In the genomic region with DNA sequence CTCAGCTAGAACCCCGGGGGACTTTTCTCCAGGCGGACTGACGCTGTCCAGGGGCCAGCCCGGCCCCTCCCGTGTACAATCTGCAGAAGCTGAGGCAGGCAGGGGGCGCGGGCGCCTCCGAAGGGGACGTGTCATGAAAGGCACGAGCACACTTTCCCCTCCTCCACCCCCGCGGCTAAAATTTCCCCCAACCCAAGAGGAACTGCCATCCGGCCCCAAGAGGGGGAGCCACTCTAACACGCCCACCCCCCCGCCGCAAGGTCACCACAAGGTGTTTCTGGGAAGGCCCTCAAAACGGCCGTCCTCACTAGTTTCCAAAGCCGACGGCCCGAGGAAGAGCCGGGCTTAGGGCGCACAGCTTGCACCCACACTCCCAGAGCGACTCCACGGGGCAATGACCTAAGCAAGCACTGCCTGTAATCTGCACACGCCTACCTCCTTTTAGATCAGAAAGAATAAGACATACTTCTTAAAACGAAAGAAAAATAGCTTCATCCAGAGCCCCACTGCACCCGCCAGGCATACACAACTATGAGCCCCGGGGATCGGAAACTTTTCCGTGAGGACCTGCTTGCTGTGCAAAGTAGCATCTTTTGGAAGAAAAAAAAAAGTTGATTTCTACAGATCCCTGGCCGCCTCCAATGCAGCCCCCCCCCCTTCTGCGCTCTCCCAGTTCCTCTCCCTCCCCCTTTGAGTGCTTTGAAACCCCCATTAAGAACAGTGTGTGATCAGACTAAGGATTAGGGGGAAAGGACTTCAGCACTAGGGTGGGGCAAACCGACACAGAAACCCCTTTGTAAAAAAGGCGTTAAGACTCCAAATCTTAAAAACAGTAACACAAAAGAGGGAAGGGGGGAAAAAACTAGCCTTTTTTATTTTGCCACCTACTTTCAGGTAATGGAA, we compare ENCODE assay signal across 8 mouse cellular contexts. TPM values are rescaled to one million over a fixed set of nuclear protein-coding genes. Genes with fewer than 3 reads are reported as not detected.
DNase-seq lines count a peak whose midpoint lies in the region; ATAC-seq and TF ChIP-seq lines count a peak whose summit lies in the region.

No protein-coding gene starts in this region.

- peak overlapping the region; percentile 79 for H3K4me3 ChIP-seq in forebrain, embryonic 11.5 days (ENCODE audit: low read depth, low read length)
- H3K4me3 ChIP-seq in heart, postnatal 0 days (ENCODE audit: low read depth, low read length), result peak overlapping the region; percentile 91
- peak overlapping the region; percentile 60 for H3K4me3 ChIP-seq in liver, embryonic 16.5 days (ENCODE audit: low read depth, low read length)
- H3K4me3 ChIP-seq in neural tube, embryonic 14.5 days (ENCODE audit: low read depth, low read length), result peak overlapping the region; percentile 84

- no peak for ATAC-seq in forebrain, embryonic 11.5 days (replicated peaks; ENCODE audit: low FRiP score)
- peak; percentile 21 for ATAC-seq in heart, postnatal 0 days (ENCODE audit: insufficient read depth, low read depth)
- ATAC-seq in liver, embryonic 16.5 days (ENCODE audit: low read depth), result no peak
- ATAC-seq in neural tube, embryonic 14.5 days (ENCODE audit: low read depth), result no peak

- H3K4me2 ChIP-seq in forebrain, embryonic 11.5 days (ENCODE audit: low read depth, low read length, severe bottlenecking), result peak overlapping the region; percentile 84
- peak overlapping the region; percentile 86 for H3K4me2 ChIP-seq in heart, postnatal 0 days (ENCODE audit: low read depth, low read length)
- H3K4me2 ChIP-seq in liver, embryonic 16.5 days (ENCODE audit: low read depth, low read length), result peak overlapping the region; percentile 80
- peak overlapping the region; percentile 98 for H3K4me2 ChIP-seq in neural tube, embryonic 14.5 days (ENCODE audit: low read depth, low read length)

- no peaks in the 10 kb centered on the region for H3K27me3 ChIP-seq in forebrain, embryonic 11.5 days (ENCODE audit: control insufficient read depth, insufficient read depth, low read length)
- H3K27me3 ChIP-seq in heart, postnatal 0 days (ENCODE audit: control insufficient read depth, insufficient read depth, low read length), result no peaks in the 10 kb centered on the region
- peaks cover 42% of the 10 kb centered on the region for H3K27me3 ChIP-seq in liver, embryonic 16.5 days (ENCODE audit: control insufficient read depth, insufficient read depth, low read depth, low read length)
- no peaks in the 10 kb centered on the region for H3K27me3 ChIP-seq in neural tube, embryonic 14.5 days (ENCODE audit: control insufficient read depth, insufficient read depth, low read length)

- TF ChIP-seq EP300 in heart, postnatal 0 days (IDR thresholded peaks at IDR 0.05; ENCODE audit: low read depth), result 0 out of 2 replicates have a peak, but pooled peaks have one; percentile 26

- WGBS in forebrain, embryonic 11.5 days, result under 1% methylated on average over 36 of the region's 36 CpGs
- WGBS in heart, postnatal 0 days, result under 1% methylated on average over 36 of the region's 36 CpGs
- under 1% methylated on average over 36 of the region's 36 CpGs for WGBS in liver, embryonic 16.5 days (ENCODE audit: insufficient replicate concordance)
- WGBS in neural tube, embryonic 14.5 days, result under 1% methylated on average over 36 of the region's 36 CpGs

- DNase-seq in CD4-positive, CD25-positive, alpha-beta regulatory T cell, adult 2 months (ENCODE audit: low read depth, low spot score), result peak; percentile 42
- DNase-seq in brain, adult 2 months (ENCODE audit: low read depth, low spot score), result peak; percentile 75
- DNase-seq in forebrain, embryonic 11.5 days (ENCODE audit: low spot score), result peak; percentile 84
- DNase-seq in heart, postnatal 0 days (ENCODE audit: low spot score), result peak; percentile 83
- peak; percentile 66 to 81 for DNase-seq in kidney, postnatal 25 days
- DNase-seq in thymus, postnatal 0 days (ENCODE audit: low spot score), result peak; percentile 51

- peak overlapping the region; percentile 98; the same call in 1 of the 2 replicates for H3K27ac ChIP-seq in forebrain, embryonic 11.5 days (ENCODE audit: low read depth, low read length)
- H3K27ac ChIP-seq in heart, postnatal 0 days (ENCODE audit: low read depth), result peak overlapping the region; percentile 99
- H3K27ac ChIP-seq in liver, embryonic 16.5 days (ENCODE audit: low read length), result no peak overlapping the region
- H3K27ac ChIP-seq in neural tube, embryonic 14.5 days (ENCODE audit: low read depth, low read length), result peak overlapping the region; percentile 97

- peak; percentile 35; the same call in 1 of the 2 replicates for TF ChIP-seq CTCF in heart, postnatal 0 days (IDR thresholded peaks at IDR 0.05; ENCODE audit: low read depth)

- no peaks in the 10 kb centered on the region; the same call in 1 of the 2 replicates for H3K4me1 ChIP-seq in forebrain, embryonic 11.5 days (replicated peaks; ENCODE audit: control insufficient read depth, insufficient read depth, low read length)
- H3K4me1 ChIP-seq in heart, postnatal 0 days (ENCODE audit: control insufficient read depth, insufficient read depth), result peaks cover 17% of the 10 kb centered on the region
- no peaks in the 10 kb centered on the region; the same call in 1 of the 2 replicates for H3K4me1 ChIP-seq in liver, embryonic 16.5 days (ENCODE audit: control insufficient read depth, low read depth, low read length)
- H3K4me1 ChIP-seq in neural tube, embryonic 14.5 days (ENCODE audit: control insufficient read depth, insufficient read depth, low read length), result peaks cover 17% of the 10 kb centered on the region

- H3K9me3 ChIP-seq in forebrain, embryonic 11.5 days (ENCODE audit: control insufficient read depth, low read length), result no peaks in the 10 kb centered on the region
- no peaks in the 10 kb centered on the region for H3K9me3 ChIP-seq in heart, postnatal 0 days (replicated peaks; ENCODE audit: control insufficient read depth, low read length)
- H3K9me3 ChIP-seq in liver, embryonic 16.5 days (replicated peaks; ENCODE audit: control insufficient read depth, low read length), result no peaks in the 10 kb centered on the region
- H3K9me3 ChIP-seq in neural tube, embryonic 14.5 days (ENCODE audit: control insufficient read depth, low read length), result no peaks in the 10 kb centered on the region

- no peaks in the 10 kb centered on the region for H3K36me3 ChIP-seq in forebrain, embryonic 11.5 days (ENCODE audit: control insufficient read depth, insufficient read depth, low read length)
- H3K36me3 ChIP-seq in heart, postnatal 0 days (replicated peaks; ENCODE audit: control insufficient read depth, insufficient read depth, low read length), result peaks cover 7% of the 10 kb centered on the region; the same call in 1 of the 2 replicates
- no peaks in the 10 kb centered on the region for H3K36me3 ChIP-seq in liver, embryonic 16.5 days (ENCODE audit: control insufficient read depth, insufficient read depth)
- H3K36me3 ChIP-seq in neural tube, embryonic 14.5 days (ENCODE audit: control insufficient read depth, insufficient read depth, low read length), result no peaks in the 10 kb centered on the region

- peak overlapping the region; percentile 94 for H3K9ac ChIP-seq in forebrain, embryonic 11.5 days (ENCODE audit: low read length)
- peak overlapping the region; percentile 97 for H3K9ac ChIP-seq in heart, postnatal 0 days (replicated peaks; ENCODE audit: low read depth, low read length)
- H3K9ac ChIP-seq in liver, embryonic 16.5 days (ENCODE audit: low read depth, low read length), result peak overlapping the region; percentile 60
- peak overlapping the region; percentile 83 for H3K9ac ChIP-seq in neural tube, embryonic 14.5 days (replicated peaks; ENCODE audit: low read depth, low read length)

RNA-seq across cellular contexts. Expression of a gene that starts 1.4 kb away (rescaled TPM):
- polyA plus RNA-seq in forebrain, embryonic 11.5 days (2014; fragmentation: Nextera tagmentation; extraction: Ambion mirVana), result 22.2 and 24.4 TPM in 2 replicates
- 30.3 and 39.8 TPM in 2 replicates for total RNA-seq in heart, postnatal 0 days (2014; rRNA removed; ENCODE audit: low replicate concordance)
- polyA plus RNA-seq in heart, postnatal 0 days (2015; fragmentation: Nextera tagmentation; extraction: Ambion mirVana), result 69.7 and 73.9 TPM in 2 replicates
- polyA plus RNA-seq in liver, embryonic 16.5 days (2015; fragmentation: Nextera tagmentation; extraction: Ambion mirVana), result 2.8 and 3.5 TPM in 2 replicates
- polyA plus RNA-seq in neural tube, embryonic 14.5 days (2014; fragmentation: Nextera tagmentation; extraction: Ambion mirVana), result 36.7 and 39.8 TPM in 2 replicates
- 27.4 and 30.4 TPM in 2 replicates for polyA plus RNA-seq in thymus, postnatal 0 days (2015; fragmentation: Nextera tagmentation; extraction: Ambion mirVana)
